11 mouse cellular contexts compared by ENCODE assay signal in the genomic region with DNA sequence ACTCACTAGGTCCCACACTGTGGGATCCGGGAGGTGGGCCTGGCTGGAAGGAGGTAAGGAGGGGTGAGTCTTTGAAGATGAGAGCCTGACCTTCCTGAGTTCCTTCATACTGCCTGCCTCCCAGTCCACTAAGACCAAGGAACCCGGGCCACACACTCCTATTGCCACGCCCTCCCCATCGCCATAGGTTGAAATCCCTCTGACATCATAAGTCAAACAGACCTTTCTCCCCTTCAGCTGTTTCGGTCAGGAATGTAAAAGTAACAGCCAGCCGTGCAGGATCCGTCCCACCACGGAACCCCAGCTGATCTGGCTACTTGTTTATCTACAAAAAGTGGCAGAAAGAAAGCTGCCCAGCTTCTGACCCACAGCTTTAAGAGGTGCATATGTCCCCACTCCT. TPM values are rescaled to one million over a fixed set of nuclear protein-coding genes. Genes with fewer than 3 reads are reported as not detected.
DNase-seq lines count a peak whose midpoint lies in the region; ATAC-seq and TF ChIP-seq lines count a peak whose summit lies in the region.
"Had no signal": no experiment of that assay in that cellular context is flagged by ENCODE, and none has a peak within 500 bp of the region (broad histone marks: within the 10 kb centered on the region; RNA-seq: fewer than 3 reads in every experiment).

No protein-coding gene starts in this region.

- 0 out of 2 replicates have a peak overlapping the region, but pooled peaks have one; percentile 19 for H3K4me2 ChIP-seq in heart, embryonic 12.5 days
- peak overlapping the region; percentile 25; the same call in 1 of the 2 replicates for H3K4me2 ChIP-seq in liver, embryonic 15.5 days
- H3K4me2 ChIP-seq in midbrain, embryonic 13.5 days (replicated peaks), result no peak overlapping the region

- no peak for TF ChIP-seq CTCF in small intestine, adult 2 months (IDR thresholded peaks at IDR 0.05; ENCODE audit: extremely low read depth, insufficient read length, insufficient replicate concordance, low read depth, low read length)

- no peaks in the 10 kb centered on the region for H3K27me3 ChIP-seq in heart, embryonic 12.5 days (replicated peaks)
- no peaks in the 10 kb centered on the region for H3K27me3 ChIP-seq in liver, embryonic 15.5 days
- no peaks in the 10 kb centered on the region for H3K27me3 ChIP-seq in small intestine, adult 2 months (ENCODE audit: control insufficient read depth, insufficient read depth, low read length)
- H3K27me3 ChIP-seq in midbrain, embryonic 13.5 days, result no peaks in the 10 kb centered on the region

- DNase-seq in heart, adult 9 months (ENCODE audit: low spot score in 2 of 2), result no peak
- DNase-seq in embryo, embryonic 11 days, result peak; percentile 36
- DNase-seq in layer of hippocampus, postnatal 10 days (ENCODE audit: low spot score in 2 of 2), result no peak
- no peak for DNase-seq in urinary bladder, postnatal 25 days (ENCODE audit: low spot score)
- DNase-seq: adrenal gland, adult 2 months; kidney, postnatal 25 days had no signal

- no peak for ATAC-seq in heart, embryonic 12.5 days (ENCODE audit: insufficient number of reproducible peaks, low FRiP score)
- peak; percentile 52; the same call in 1 of the 2 replicates for ATAC-seq in liver, embryonic 15.5 days (ENCODE audit: insufficient read depth)
- ATAC-seq in midbrain, embryonic 13.5 days, result no peak
- ATAC-seq: forebrain, embryonic 14.5 days had no signal

- no peak for TF ChIP-seq POLR2A in small intestine, adult 2 months (IDR thresholded peaks at IDR 0.05; ENCODE audit: low read depth, low read length)

- H3K36me3 ChIP-seq in heart, embryonic 12.5 days, result no peaks in the 10 kb centered on the region
- H3K36me3 ChIP-seq in liver, embryonic 15.5 days (replicated peaks), result no peaks in the 10 kb centered on the region
- H3K36me3 ChIP-seq in small intestine, adult 2 months (ENCODE audit: control insufficient read depth, insufficient read depth, low read length), result no peaks in the 10 kb centered on the region
- H3K36me3 ChIP-seq in midbrain, embryonic 13.5 days, result no peaks in the 10 kb centered on the region

- H3K4me3 ChIP-seq in heart, embryonic 12.5 days, result no peak overlapping the region
- H3K4me3 ChIP-seq in liver, embryonic 15.5 days (replicated peaks), result no peak overlapping the region
- H3K4me3 ChIP-seq in small intestine, adult 2 months (ENCODE audit: low read depth, low read length), result peak overlapping the region; percentile 15; the same call in 1 of the 2 replicates
- H3K4me3 ChIP-seq in midbrain, embryonic 13.5 days (replicated peaks), result no peak overlapping the region

- H3K9me3 ChIP-seq in heart, embryonic 12.5 days (replicated peaks), result peaks cover 10% of the 10 kb centered on the region; the same call in 1 of the 2 replicates
- no peaks in the 10 kb centered on the region for H3K9me3 ChIP-seq in liver, embryonic 15.5 days (replicated peaks)
- H3K9me3 ChIP-seq in midbrain, embryonic 13.5 days, result no peaks in the 10 kb centered on the region

- H3K9ac ChIP-seq in heart, embryonic 12.5 days, result no peak overlapping the region; the same call in 1 of the 2 replicates
- no peak overlapping the region for H3K9ac ChIP-seq in liver, embryonic 15.5 days
- H3K9ac ChIP-seq in midbrain, embryonic 13.5 days (replicated peaks), result no peak overlapping the region

- H3K4me1 ChIP-seq in heart, embryonic 12.5 days (replicated peaks), result peaks cover 17% of the 10 kb centered on the region
- no peaks in the 10 kb centered on the region for H3K4me1 ChIP-seq in liver, embryonic 15.5 days (replicated peaks)
- peaks cover 4% of the 10 kb centered on the region; the same call in 1 of the 2 replicates for H3K4me1 ChIP-seq in small intestine, adult 2 months (ENCODE audit: control insufficient read depth, insufficient read depth, insufficient read length, low read length)
- H3K4me1 ChIP-seq in midbrain, embryonic 13.5 days (replicated peaks), result no peaks in the 10 kb centered on the region

- H3K27ac ChIP-seq in heart, embryonic 12.5 days (ENCODE audit: poor library complexity, severe bottlenecking), result no peak overlapping the region; the same call in 1 of the 2 replicates
- H3K27ac ChIP-seq in liver, embryonic 15.5 days (replicated peaks), result no peak overlapping the region
- H3K27ac ChIP-seq in small intestine, adult 2 months (ENCODE audit: insufficient read depth, low read depth, low read length), result no peak overlapping the region
- H3K27ac ChIP-seq in midbrain, embryonic 13.5 days, result no peak overlapping the region

- 19% methylated on average over 8 of the region's 8 CpGs for WGBS in heart, embryonic 12.5 days
- 26% methylated on average over 8 of the region's 8 CpGs for WGBS in liver, embryonic 15.5 days (ENCODE audit: insufficient replicate concordance)
- 15% methylated on average over 8 of the region's 8 CpGs for WGBS in small intestine, adult 2 months
- 45% methylated on average over 8 of the region's 8 CpGs for WGBS in midbrain, embryonic 13.5 days

RNA-seq across cellular contexts. Expression of a gene that starts 14.1 kb away (rescaled TPM):
- polyA plus RNA-seq in heart, embryonic 12.5 days (2016; fragmentation: Nextera tagmentation; extraction: Ambion mirVana), result 24.2 and 25.4 TPM in 2 replicates
- polyA plus RNA-seq in liver, embryonic 15.5 days (2015; fragmentation: Nextera tagmentation; extraction: Ambion mirVana), result 5.3 TPM in 2 replicates
- 5.3 and 5.5 TPM in 2 replicates for polyA plus RNA-seq in small intestine, adult 2 months (2012; rRNA removed)
- polyA plus RNA-seq in midbrain, embryonic 13.5 days (2015; fragmentation: Nextera tagmentation; extraction: Ambion mirVana), result 2.9 and 3.1 TPM in 2 replicates
- total RNA-seq in layer of hippocampus, postnatal 10 days (2021), result 10 to 100 TPM; 42.3 to 43.0 TPM
